Mouse (Mus musculus) erythroid progenitor cell, adult 5-6 weeks (primary cell): ENCODE measurements around the gene Npff. TPM values are rescaled to one million over a fixed set of nuclear protein-coding genes. Genes with fewer than 3 reads are reported as not detected.

Experiments
- ATAC-seq: replicated peaks from 2 replicates; pipeline ENCODE4 v1.8.0; 2016; ENCODE audit warnings: moderate number of reproducible peaks, mild to moderate bottlenecking, moderate TSS enrichment, inconsistent platforms; ENCODE audit not compliant: poor library complexity, low FRiP score, severe bottlenecking
- total RNA-seq, 2 experiments: library from RNA; stranded (forward) in 1 of 2; stranded (reverse) in 1 of 2; fragments of 150-400 nt in 1 of 2; fragments of 186-747, 209-891 nt in 1 of 2; gene quantifications; 2 replicates each; pipeline versions ENCODE4 v1.2.3 to v1.2.4; 2015 to 2017; ENCODE audit warnings: low replicate concordance in 2 of 2

Npff gene
- total RNA-seq, 2 experiments from 2014 or later = 9.2 TPM; not detected in 1

GRCm38 (mm10) chr15:102521480-102521879 lies 3.3 kb downstream of the Npff start:
- ATAC-seq = no peak

- no peak for ATAC-seq
These were observed 4.3 kb downstream of the Npff start for GRCm38 (mm10) chr15:102520416-102520815.

- no peak for ATAC-seq
These were observed 5.3 kb downstream of the Npff start for GRCm38 (mm10) chr15:102519211-102520141.

GRCm38 (mm10) chr15:102518859-102519201 lies 5.9 kb downstream of the Npff start:
- peak; percentile 1; the same call in 1 of the 2 replicates for ATAC-seq

- peak; percentile 83 for ATAC-seq
These were observed 6.5 kb downstream of the Npff start, which contains the start of gene Tarbp2 for GRCm38 (mm10) chr15:102517976-102518858. Gene Tarbp2, plus strand, starts transcription at chr15:102518192.

GRCm38 (mm10) chr15:102517631-102517975 lies 7.1 kb downstream of the Npff start:
- ATAC-seq = no peak

GRCm38 (mm10) chr15:102516728-102517404 lies 7.9 kb downstream of the Npff start, which contains the start of gene Map3k12:
Gene Map3k12, minus strand, starts transcription at chr15:102517064.
- peak; percentile 40 for ATAC-seq

- no peak for ATAC-seq
These were observed 8.4 kb downstream of the Npff start for GRCm38 (mm10) chr15:102516293-102516692.

GRCm38 (mm10) chr15:102515791-102516190 lies 9.0 kb downstream of the Npff start:
- no peak for ATAC-seq

GRCm38 (mm10) chr15:102515261-102515660 lies 9.5 kb downstream of the Npff start:
- no peak for ATAC-seq

GRCm38 (mm10) chr15:102513004-102513403 lies 11.7 kb downstream of the Npff start:
- ATAC-seq = no peak

- ATAC-seq = no peak
These were observed 12.3 kb downstream of the Npff start for GRCm38 (mm10) chr15:102512471-102512870.

GRCm38 (mm10) chr15:102512010-102512409 lies 12.7 kb downstream of the Npff start:
- ATAC-seq = no peak

- ATAC-seq = no peak
These were observed 13.4 kb downstream of the Npff start for GRCm38 (mm10) chr15:102511285-102511833.

GRCm38 (mm10) chr15:102510590-102511284 lies 14.0 kb downstream of the Npff start:
- ATAC-seq = peak; percentile 86

GRCm38 (mm10) chr15:102510110-102510509 lies 14.6 kb downstream of the Npff start:
- ATAC-seq = no peak

- no peak for ATAC-seq
These were observed 16.4 kb downstream of the Npff start for GRCm38 (mm10) chr15:102508336-102508735.

GRCm38 (mm10) chr15:102507561-102507960 lies 17.2 kb downstream of the Npff start:
- no peak for ATAC-seq

- no peak for ATAC-seq
These were observed 17.9 kb downstream of the Npff start for GRCm38 (mm10) chr15:102506864-102507263.
